Mouse (Mus musculus): ENCODE measurements around the gene Dpm2. TPM values are rescaled to one million over a fixed set of nuclear protein-coding genes. Genes with fewer than 3 reads are reported as not detected.

Dpm2 gene
- polyA plus RNA-seq, 1 experiment: 131 TPM

GRCm38 (mm10) chr2:32534061-32534732 is 36.5 kb upstream of the Dpm2 start:
- WGBS: 14% methylated on average over 13 of the region's 13 CpGs
- peak in 1 of 2 experiments; percentile 44 for DNase-seq
- TF ChIP-seq CTCF (IDR thresholded peaks at IDR 0.05; ENCODE audit: borderline replicate concordance, insufficient read depth, low read depth, low read length) (no peak), POLR2A (IDR thresholded peaks at IDR 0.05; ENCODE audit: borderline replicate concordance, insufficient read depth, low read length) (no peak)

GRCm38 (mm10) chr2:32534733-32535471 is 35.8 kb upstream of the Dpm2 start, which contains the start of gene Fam102a:
Gene Fam102a (plus strand): TSS chr2:32535332.
- peaks cover 30% of the 10 kb centered on the region for H3K4me1 ChIP-seq (ENCODE audit: control insufficient read depth, insufficient read depth, low read length)
- WGBS: under 1% methylated on average over 66 of the region's 67 CpGs
- no peaks in the 10 kb centered on the region for H3K27me3 ChIP-seq (ENCODE audit: control insufficient read depth, insufficient read depth, low read length)
- H3K27ac ChIP-seq (ENCODE audit: insufficient read depth, low read length): peak within 1 kb of the TSS; percentile 87
- peak within 1 kb of the TSS; percentile 98 for H3K4me3 ChIP-seq (replicated peaks; ENCODE audit: insufficient read depth, low read depth, low read length)
- TF ChIP-seq POLR2A (IDR thresholded peaks at IDR 0.05; ENCODE audit: borderline replicate concordance, insufficient read depth, low read length) (peak; percentile 72), CTCF (IDR thresholded peaks at IDR 0.05; ENCODE audit: borderline replicate concordance, insufficient read depth, low read depth, low read length) (no peak)
- DNase-seq: peak; percentile 99

More at GRCm38 (mm10) chr2:32534061-32534732, 36.5 kb upstream of the Dpm2 start:
- Histone ChIP-seq H3K27me3 (ENCODE audit: control insufficient read depth, insufficient read depth, low read length) (no peaks in the 10 kb centered on the region), H3K4me1 (ENCODE audit: control insufficient read depth, insufficient read depth, low read length) (peaks cover 23% of the 10 kb centered on the region), H3K4me3 (replicated peaks; ENCODE audit: insufficient read depth, low read depth, low read length) (peak overlapping the region; percentile 98), H3K27ac (ENCODE audit: insufficient read depth, low read length) (peak overlapping the region; percentile 70)

GRCm38 (mm10) chr2:32535501-32535991 is 35.1 kb upstream of the Dpm2 start:
- TF ChIP-seq POLR2A (IDR thresholded peaks at IDR 0.05; ENCODE audit: borderline replicate concordance, insufficient read depth, low read length): no peak
- TF ChIP-seq CTCF (IDR thresholded peaks at IDR 0.05; ENCODE audit: borderline replicate concordance, insufficient read depth, low read depth, low read length): no peak
- Histone ChIP-seq H3K27me3 (ENCODE audit: control insufficient read depth, insufficient read depth, low read length) (no peaks in the 10 kb centered on the region), H3K27ac (ENCODE audit: insufficient read depth, low read length) (peak overlapping the region; percentile 87), H3K4me1 (ENCODE audit: control insufficient read depth, insufficient read depth, low read length) (peaks cover 32% of the 10 kb centered on the region), H3K4me3 (replicated peaks; ENCODE audit: insufficient read depth, low read depth, low read length) (peak overlapping the region; percentile 71)
- no peak for DNase-seq
- under 1% methylated on average over 55 of the region's 56 CpGs for WGBS

- Histone ChIP-seq H3K27me3 (ENCODE audit: control insufficient read depth, insufficient read depth, low read length) (no peaks in the 10 kb centered on the region), H3K27ac (ENCODE audit: insufficient read depth, low read length) (peak overlapping the region; percentile 24), H3K4me1 (ENCODE audit: control insufficient read depth, insufficient read depth, low read length) (peaks cover 38% of the 10 kb centered on the region), H3K4me3 (replicated peaks; ENCODE audit: insufficient read depth, low read depth, low read length) (peak overlapping the region; percentile 71)
- DNase-seq: peak; percentile 76
- WGBS: under 1% methylated on average over 14 of the region's 14 CpGs
- TF ChIP-seq CTCF (IDR thresholded peaks at IDR 0.05; ENCODE audit: borderline replicate concordance, insufficient read depth, low read depth, low read length) (no peak), POLR2A (IDR thresholded peaks at IDR 0.05; ENCODE audit: borderline replicate concordance, insufficient read depth, low read length) (no peak)
Observed at GRCm38 (mm10) chr2:32536086-32536633, 34.5 kb upstream of the Dpm2 start.

- 3% methylated on average over 11 of the region's 11 CpGs for WGBS
- Histone ChIP-seq H3K27me3 (ENCODE audit: control insufficient read depth, insufficient read depth, low read length) (no peaks in the 10 kb centered on the region), H3K4me1 (ENCODE audit: control insufficient read depth, insufficient read depth, low read length) (peaks cover 44% of the 10 kb centered on the region), H3K4me3 (replicated peaks; ENCODE audit: insufficient read depth, low read depth, low read length) (peak overlapping the region; percentile 71), H3K27ac (ENCODE audit: insufficient read depth, low read length) (peak overlapping the region; percentile 24)
- peak; percentile 61; the same call in 1 of the 2 replicates for TF ChIP-seq CTCF (IDR thresholded peaks at IDR 0.05; ENCODE audit: borderline replicate concordance, insufficient read depth, low read depth, low read length)
- 0 out of 2 replicates have a peak, but pooled peaks have one; percentile 11 for TF ChIP-seq POLR2A (IDR thresholded peaks at IDR 0.05; ENCODE audit: borderline replicate concordance, insufficient read depth, low read length)
- DNase-seq: peak in 1 of 2 experiments; percentile 75
Observed at GRCm38 (mm10) chr2:32536634-32537359, 33.9 kb upstream of the Dpm2 start.

- H3K4me3 ChIP-seq (replicated peaks; ENCODE audit: insufficient read depth, low read depth, low read length): peak overlapping the region; percentile 71
- 7% methylated on average over 9 of the region's 9 CpGs for WGBS
- no peak for TF ChIP-seq POLR2A (IDR thresholded peaks at IDR 0.05; ENCODE audit: borderline replicate concordance, insufficient read depth, low read length)
- no peak for TF ChIP-seq CTCF (IDR thresholded peaks at IDR 0.05; ENCODE audit: borderline replicate concordance, insufficient read depth, low read depth, low read length)
- H3K27me3 ChIP-seq (ENCODE audit: control insufficient read depth, insufficient read depth, low read length): no peaks in the 10 kb centered on the region
- peak overlapping the region; percentile 24 for H3K27ac ChIP-seq (ENCODE audit: insufficient read depth, low read length)
- DNase-seq: peak in 1 of 2 experiments; percentile 42
- peaks cover 51% of the 10 kb centered on the region for H3K4me1 ChIP-seq (ENCODE audit: control insufficient read depth, insufficient read depth, low read length)
Observed at GRCm38 (mm10) chr2:32537360-32537905, 33.2 kb upstream of the Dpm2 start.

GRCm38 (mm10) chr2:32537941-32538340 is 32.7 kb upstream of the Dpm2 start:
- Histone ChIP-seq H3K4me1 (ENCODE audit: control insufficient read depth, insufficient read depth, low read length) (peaks cover 54% of the 10 kb centered on the region), H3K4me3 (replicated peaks; ENCODE audit: insufficient read depth, low read depth, low read length) (peak overlapping the region; percentile 71), H3K27ac (ENCODE audit: insufficient read depth, low read length) (no peak overlapping the region), H3K27me3 (ENCODE audit: control insufficient read depth, insufficient read depth, low read length) (no peaks in the 10 kb centered on the region)
- WGBS: 42% methylated on average over 5 of the region's 5 CpGs
- DNase-seq: no peak
- no peak for TF ChIP-seq CTCF (IDR thresholded peaks at IDR 0.05; ENCODE audit: borderline replicate concordance, insufficient read depth, low read depth, low read length)
- no peak for TF ChIP-seq POLR2A (IDR thresholded peaks at IDR 0.05; ENCODE audit: borderline replicate concordance, insufficient read depth, low read length)

Measured in cerebellum, adult 2 months (tissue).